Mouse (Mus musculus) MEL (cell line): ENCODE data around the gene Cyp2c55.

Experiments
- CTCF ChIP-seq, 3 experiments: IDR thresholded peaks in 2 of 3; conservative IDR thresholded peaks in 1 of 3; 2 replicates each; pipeline ENCODE4 v1.5.1; 2011 to 2012; ENCODE audit warnings: low read length in 3 of 3, low read depth in 2 of 3, mild to moderate bottlenecking in 2 of 3, improper control_type of control experiment in 1 of 3, inconsistent platforms in 1 of 3, mixed read lengths in 1 of 3, moderate library complexity in 1 of 3; ENCODE audit not compliant: control insufficient read depth in 1 of 3, insufficient read depth in 1 of 3, poor library complexity in 1 of 3, severe bottlenecking in 1 of 3
- GATA1 ChIP-seq: IDR thresholded peaks from 2 replicates; pipeline ENCODE4 v1.6.1; 2011; ENCODE audit warnings: low read depth, low read length, improper control_type of control experiment
- JUND ChIP-seq: IDR thresholded peaks from 2 replicates; pipeline ENCODE4 v1.6.1; 2011; ENCODE audit warnings: low read depth, mild to moderate bottlenecking, improper control_type of control experiment, low read length
- MAX ChIP-seq: IDR thresholded peaks from 2 replicates; pipeline ENCODE4 v1.6.1; 2011; ENCODE audit warnings: low read length, improper control_type of control experiment
- RCOR1 ChIP-seq: IDR thresholded peaks from 2 replicates; pipeline ENCODE4 v1.6.1; 2012; ENCODE audit warnings: low read depth, mild to moderate bottlenecking, inconsistent platforms, low read length, improper control_type of control experiment
- TAL1 ChIP-seq: IDR thresholded peaks from 2 replicates; pipeline ENCODE4 v1.6.1; 2012; ENCODE audit warnings: mild to moderate bottlenecking, inconsistent platforms, low read length, moderate library complexity, mixed read lengths

- TF ChIP-seq MAX = no peak
- TF ChIP-seq TAL1 = no peak
- TF ChIP-seq CTCF (IDR thresholded peaks at IDR 0.05 in 2 of 3, conservative IDR thresholded peaks at IDR 0.05 in 1 of 3; ENCODE audit: control insufficient read depth in 1 of 3, insufficient read depth in 1 of 3, low read depth in 2 of 3, low read length in 3 of 3, poor library complexity in 1 of 3, severe bottlenecking in 1 of 3) = no peak
- no peak for TF ChIP-seq JUND
- TF ChIP-seq GATA1 = no peak
- TF ChIP-seq RCOR1 = no peak
Measured at GRCm38 (mm10) chr19:38976269-38976668, 30.6 kb upstream of the Cyp2c55 start.
